Mouse (Mus musculus) C2C12 (cell line): ENCODE measurements around the gene Grm4.

Experiments used
- CEBPB ChIP-seq: IDR thresholded peaks from one replicate; pipeline ENCODE4 v1.6.1; 2011; ENCODE audit warnings: low read depth, mild to moderate bottlenecking, control low read depth, moderate library complexity
- CTCF ChIP-seq: IDR thresholded peaks from one replicate; pipeline ENCODE4 v1.5.1; 2011; ENCODE audit not compliant: control insufficient read depth, insufficient read depth, insufficient read length
- USF1 ChIP-seq: IDR thresholded peaks from one replicate; pipeline ENCODE4 v1.6.1; 2011; ENCODE audit warnings: low read depth, mild to moderate bottlenecking, control low read depth, moderate library complexity

- no peak for TF ChIP-seq CTCF
- TF ChIP-seq USF1 = no peak
- TF ChIP-seq CEBPB = no peak
Measured at GRCm38 (mm10) chr17:27424356-27424755, 96.8 kb downstream of the Grm4 start.
